Mouse (Mus musculus): ENCODE data around the gene Prune1. TPM values are rescaled to one million over a fixed set of nuclear protein-coding genes. Genes with fewer than 3 reads are reported as not detected.

Gene Prune1
- polyA plus RNA-seq (2015; fragmentation: Nextera tagmentation; extraction: Ambion mirVana): 18.9 and 21.2 TPM in 2 replicates

- H3K9me3 ChIP-seq (replicated peaks; ENCODE audit: control insufficient read depth, low read length): no peaks in the 10 kb centered on the region
- ATAC-seq (ENCODE audit: insufficient read depth, low FRiP score): peak; percentile 91
- H3K27me3 ChIP-seq (ENCODE audit: control insufficient read depth, insufficient read depth, low read length): no peaks in the 10 kb centered on the region
- peaks cover 24% of the 10 kb centered on the region for H3K4me1 ChIP-seq (ENCODE audit: control insufficient read depth, insufficient read depth, low read length)
- peak within 1 kb of the TSS; percentile 99 for H3K27ac ChIP-seq (ENCODE audit: low read length)
- H3K36me3 ChIP-seq (ENCODE audit: control insufficient read depth, insufficient read depth, low read length): no peaks in the 10 kb centered on the region
- peak within 1 kb of the TSS; percentile 83 for H3K4me3 ChIP-seq (replicated peaks; ENCODE audit: low read length)
- WGBS: under 1% methylated on average over 53 of the region's 53 CpGs
- peak within 1 kb of the TSS; percentile 95 for H3K4me2 ChIP-seq (ENCODE audit: low read depth, low read length)
- peak within 1 kb of the TSS; percentile 90 for H3K9ac ChIP-seq (ENCODE audit: low read length)
These were observed at the start of gene Prune1, which contains the start of gene Mindy1 for GRCm38 (mm10) chr3:95281216-95282126. Prune1 (minus strand) TSS chr3:95282076. Mindy1 (plus strand) TSS chr3:95281345.

- Histone ChIP-seq H3K36me3 (ENCODE audit: control insufficient read depth, insufficient read depth, low read length) (peaks cover 24% of the 10 kb centered on the region), H3K9me3 (replicated peaks; ENCODE audit: control insufficient read depth, low read length) (no peaks in the 10 kb centered on the region), H3K27ac (ENCODE audit: low read length) (no peak overlapping the region), H3K4me1 (ENCODE audit: control insufficient read depth, insufficient read depth, low read length) (no peaks in the 10 kb centered on the region), H3K9ac (ENCODE audit: low read length) (no peak overlapping the region), H3K4me3 (replicated peaks; ENCODE audit: low read length) (no peak overlapping the region), H3K4me2 (ENCODE audit: low read depth, low read length) (no peak overlapping the region), H3K27me3 (ENCODE audit: control insufficient read depth, insufficient read depth, low read length) (no peaks in the 10 kb centered on the region)
- 56% methylated on average over 1 of the region's 1 CpGs for WGBS
- no peak for ATAC-seq (ENCODE audit: insufficient read depth, low FRiP score)
These were observed 49.7 kb upstream of the Prune1 start for GRCm38 (mm10) chr3:95331528-95331927.

GRCm38 (mm10) chr3:95328803-95329404 lies 47.0 kb upstream of the Prune1 start:
- H3K9ac ChIP-seq (ENCODE audit: low read length): no peak overlapping the region
- no peak overlapping the region for H3K27ac ChIP-seq (ENCODE audit: low read length)
- WGBS: 83% methylated on average over 1 of the region's 1 CpGs
- peaks cover 35% of the 10 kb centered on the region for H3K36me3 ChIP-seq (ENCODE audit: control insufficient read depth, insufficient read depth, low read length)
- no peaks in the 10 kb centered on the region for H3K9me3 ChIP-seq (replicated peaks; ENCODE audit: control insufficient read depth, low read length)
- H3K4me2 ChIP-seq (ENCODE audit: low read depth, low read length): no peak overlapping the region
- no peaks in the 10 kb centered on the region for H3K4me1 ChIP-seq (ENCODE audit: control insufficient read depth, insufficient read depth, low read length)
- H3K4me3 ChIP-seq (replicated peaks; ENCODE audit: low read length): no peak overlapping the region
- no peaks in the 10 kb centered on the region for H3K27me3 ChIP-seq (ENCODE audit: control insufficient read depth, insufficient read depth, low read length)
- ATAC-seq (ENCODE audit: insufficient read depth, low FRiP score): no peak

GRCm38 (mm10) chr3:95324454-95325144 lies 42.7 kb upstream of the Prune1 start:
- WGBS: 89% methylated on average over 6 of the region's 6 CpGs
- H3K9ac ChIP-seq (ENCODE audit: low read length): no peak overlapping the region
- no peaks in the 10 kb centered on the region for H3K27me3 ChIP-seq (ENCODE audit: control insufficient read depth, insufficient read depth, low read length)
- no peak overlapping the region for H3K4me2 ChIP-seq (ENCODE audit: low read depth, low read length)
- no peak overlapping the region for H3K4me3 ChIP-seq (replicated peaks; ENCODE audit: low read length)
- no peaks in the 10 kb centered on the region for H3K4me1 ChIP-seq (ENCODE audit: control insufficient read depth, insufficient read depth, low read length)
- no peak for ATAC-seq (ENCODE audit: insufficient read depth, low FRiP score)
- H3K9me3 ChIP-seq (replicated peaks; ENCODE audit: control insufficient read depth, low read length): no peaks in the 10 kb centered on the region
- peaks cover 39% of the 10 kb centered on the region for H3K36me3 ChIP-seq (ENCODE audit: control insufficient read depth, insufficient read depth, low read length)
- H3K27ac ChIP-seq (ENCODE audit: low read length): no peak overlapping the region

- Histone ChIP-seq H3K4me3 (replicated peaks; ENCODE audit: low read length) (no peak overlapping the region), H3K4me1 (ENCODE audit: control insufficient read depth, insufficient read depth, low read length) (peaks cover 5% of the 10 kb centered on the region; the same call in 1 of the 2 replicates), H3K27me3 (ENCODE audit: control insufficient read depth, insufficient read depth, low read length) (no peaks in the 10 kb centered on the region), H3K27ac (ENCODE audit: low read length) (no peak overlapping the region), H3K36me3 (ENCODE audit: control insufficient read depth, insufficient read depth, low read length) (peaks cover 39% of the 10 kb centered on the region), H3K4me2 (ENCODE audit: low read depth, low read length) (no peak overlapping the region), H3K9ac (ENCODE audit: low read length) (no peak overlapping the region), H3K9me3 (replicated peaks; ENCODE audit: control insufficient read depth, low read length) (no peaks in the 10 kb centered on the region)
- WGBS: 83% methylated on average over 3 of the region's 3 CpGs
- no peak for ATAC-seq (ENCODE audit: insufficient read depth, low FRiP score)
These were observed 41.6 kb upstream of the Prune1 start for GRCm38 (mm10) chr3:95323429-95323828.

DNA sequence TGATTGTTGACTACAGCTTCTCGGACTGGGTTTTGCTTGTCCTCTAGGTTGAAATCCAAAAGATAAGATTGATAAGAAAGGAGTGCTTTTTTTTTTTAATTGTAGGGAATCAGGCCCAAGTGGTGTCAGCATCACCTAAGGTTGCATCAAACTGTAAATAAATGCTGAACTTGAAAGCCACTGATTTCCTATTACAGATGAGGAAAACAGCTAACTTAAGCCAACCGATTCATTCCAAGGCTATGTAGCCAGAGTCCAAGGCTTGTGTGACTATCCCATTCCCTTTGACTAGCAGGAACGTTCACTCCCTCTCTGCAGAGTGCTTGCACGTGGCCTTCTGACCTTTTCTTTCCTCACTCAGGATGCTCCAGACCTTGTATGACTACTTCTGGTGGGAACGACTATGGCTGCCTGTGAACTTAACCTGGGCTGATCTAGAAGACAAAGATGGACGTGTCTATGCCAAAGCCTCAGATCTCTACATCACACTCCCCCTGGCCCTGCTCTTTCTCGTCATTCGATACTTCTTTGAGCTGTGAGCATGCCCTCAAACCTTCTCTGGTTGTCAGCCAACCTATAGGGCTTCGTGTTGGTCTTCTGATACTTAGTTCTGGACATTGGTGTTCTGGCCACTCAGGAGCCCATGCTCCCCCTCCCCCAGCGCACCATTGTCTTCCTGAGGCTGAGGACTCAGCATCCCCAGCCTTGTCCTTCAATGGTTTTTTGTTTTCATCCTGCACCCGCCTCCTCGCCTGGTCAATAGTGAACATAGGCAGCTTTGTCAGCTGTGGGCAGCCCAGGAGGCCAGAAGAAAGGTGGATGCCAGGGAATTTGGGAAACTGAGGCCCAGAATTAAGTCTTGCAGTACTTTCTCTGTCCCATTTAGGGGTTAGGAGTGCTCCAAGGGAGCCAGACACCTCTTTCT lies 38.1 kb upstream of the Prune1 start:
- Histone ChIP-seq H3K9me3 (replicated peaks; ENCODE audit: control insufficient read depth, low read length) (no peaks in the 10 kb centered on the region), H3K4me3 (replicated peaks; ENCODE audit: low read length) (no peak overlapping the region), H3K4me2 (ENCODE audit: low read depth, low read length) (no peak overlapping the region), H3K9ac (ENCODE audit: low read length) (no peak overlapping the region), H3K27me3 (ENCODE audit: control insufficient read depth, insufficient read depth, low read length) (no peaks in the 10 kb centered on the region), H3K4me1 (ENCODE audit: control insufficient read depth, insufficient read depth, low read length) (peaks cover 24% of the 10 kb centered on the region), H3K36me3 (ENCODE audit: control insufficient read depth, insufficient read depth, low read length) (peaks cover 21% of the 10 kb centered on the region), H3K27ac (ENCODE audit: low read length) (no peak overlapping the region)
- ATAC-seq (ENCODE audit: insufficient read depth, low FRiP score): no peak
- 70% methylated on average over 12 of the region's 12 CpGs for WGBS

GRCm38 (mm10) chr3:95319110-95319509 lies 37.2 kb upstream of the Prune1 start:
- 31% methylated on average over 2 of the region's 2 CpGs for WGBS
- no peak overlapping the region for H3K4me2 ChIP-seq (ENCODE audit: low read depth, low read length)

GRCm38 (mm10) chr3:95318548-95318947 lies 36.7 kb upstream of the Prune1 start:
- Histone ChIP-seq H3K9me3 (replicated peaks; ENCODE audit: control insufficient read depth, low read length) (no peaks in the 10 kb centered on the region), H3K9ac (ENCODE audit: low read length) (no peak overlapping the region), H3K4me1 (ENCODE audit: control insufficient read depth, insufficient read depth, low read length) (peaks cover 24% of the 10 kb centered on the region), H3K36me3 (ENCODE audit: control insufficient read depth, insufficient read depth, low read length) (peaks cover 14% of the 10 kb centered on the region; the same call in 1 of the 2 replicates), H3K27me3 (ENCODE audit: control insufficient read depth, insufficient read depth, low read length) (no peaks in the 10 kb centered on the region), H3K4me2 (ENCODE audit: low read depth, low read length) (no peak overlapping the region), H3K4me3 (replicated peaks; ENCODE audit: low read length) (no peak overlapping the region), H3K27ac (ENCODE audit: low read length) (no peak overlapping the region)
- ATAC-seq (ENCODE audit: insufficient read depth, low FRiP score): no peak
- WGBS: 35% methylated on average over 6 of the region's 6 CpGs

More at GRCm38 (mm10) chr3:95319110-95319509, 37.2 kb upstream of the Prune1 start:
- H3K27ac ChIP-seq (ENCODE audit: low read length): no peak overlapping the region
- ATAC-seq (ENCODE audit: insufficient read depth, low FRiP score): no peak
- no peaks in the 10 kb centered on the region for H3K27me3 ChIP-seq (ENCODE audit: control insufficient read depth, insufficient read depth, low read length)
- peaks cover 15% of the 10 kb centered on the region; the same call in 1 of the 2 replicates for H3K36me3 ChIP-seq (ENCODE audit: control insufficient read depth, insufficient read depth, low read length)
- H3K4me3 ChIP-seq (replicated peaks; ENCODE audit: low read length): no peak overlapping the region
- no peak overlapping the region for H3K9ac ChIP-seq (ENCODE audit: low read length)
- peaks cover 24% of the 10 kb centered on the region for H3K4me1 ChIP-seq (ENCODE audit: control insufficient read depth, insufficient read depth, low read length)
- no peaks in the 10 kb centered on the region for H3K9me3 ChIP-seq (replicated peaks; ENCODE audit: control insufficient read depth, low read length)

Data from stomach, embryonic 16.5 days (tissue).